Mouse (Mus musculus) hindbrain, embryonic 15.5 days (tissue): ENCODE measurements around the gene Ip6k3. TPM values are rescaled to one million over a fixed set of nuclear protein-coding genes. Genes with fewer than 3 reads are reported as not detected.

ENCODE experiments used
- ATAC-seq: fragments of 200-750 bp; cut with Nextera tagmentation; 2 replicates; pipeline ENCODE4 v1.8.0; 2017; ENCODE audit warnings: low read depth, moderate number of reproducible peaks, moderate TSS enrichment; ENCODE audit not compliant: low FRiP score
- H3K27ac ChIP-seq: fragments of 300-500 bp; sonication (generic); replicated peaks from 2 replicates; pipeline ENCODE4 v1.5.1; 2015; ENCODE audit warnings: mild to moderate bottlenecking, inconsistent platforms
- H3K27me3 ChIP-seq: fragments of 300-500 bp; sonication (generic); 2 replicates; pipeline ENCODE4 v1.6.1; 2015; ENCODE audit warnings: control low read depth, inconsistent platforms
- H3K36me3 ChIP-seq: fragments of 300-500 bp; sonication (generic); 2 replicates; pipeline ENCODE4 v1.6.1; 2015; ENCODE audit warnings: control low read depth, inconsistent platforms
- H3K4me1 ChIP-seq: fragments of 300-500 bp; sonication (generic); replicated peaks from 2 replicates; pipeline ENCODE4 v1.6.1; 2015; ENCODE audit warnings: control low read depth, inconsistent platforms
- H3K4me2 ChIP-seq: fragments of 300-500 bp; sonication (generic); 2 replicates; pipeline ENCODE4 v1.6.1; 2015; ENCODE audit warnings: moderate library complexity, mild to moderate bottlenecking, inconsistent platforms
- H3K4me3 ChIP-seq: fragments of 300-500 bp; sonication (generic); 2 replicates; pipeline ENCODE4 v1.5.1; 2015; ENCODE audit warnings: mild to moderate bottlenecking, inconsistent platforms
- H3K9ac ChIP-seq: fragments of 300-500 bp; sonication (generic); 2 replicates; pipeline ENCODE4 v1.6.1; 2015; ENCODE audit warnings: inconsistent platforms
- H3K9me3 ChIP-seq: fragments of 300-500 bp; sonication (generic); 2 replicates; pipeline ENCODE4 v1.6.1; 2016; ENCODE audit warnings: control low read depth, inconsistent platforms
- WGBS: fragments of 180-500 bp; shearing (Covaris S2); methylation state at CpG from one replicate; pipeline ENCODE4 v1.1.7; 2015; 5-methylcytosine and 5-hydroxymethylcytosine counted together
- polyA plus RNA-seq: library from polyadenylated mRNA; unstranded; fragments of >200 nt; fragmentation: Nextera tagmentation; extraction: Ambion mirVana; gene quantifications from 2 replicates; pipeline ENCODE4 v1.2.1, GENCODE M21; 2015

Gene Ip6k3
- polyA plus RNA-seq: 0.26 and 0.28 TPM in 2 replicates

DNA sequence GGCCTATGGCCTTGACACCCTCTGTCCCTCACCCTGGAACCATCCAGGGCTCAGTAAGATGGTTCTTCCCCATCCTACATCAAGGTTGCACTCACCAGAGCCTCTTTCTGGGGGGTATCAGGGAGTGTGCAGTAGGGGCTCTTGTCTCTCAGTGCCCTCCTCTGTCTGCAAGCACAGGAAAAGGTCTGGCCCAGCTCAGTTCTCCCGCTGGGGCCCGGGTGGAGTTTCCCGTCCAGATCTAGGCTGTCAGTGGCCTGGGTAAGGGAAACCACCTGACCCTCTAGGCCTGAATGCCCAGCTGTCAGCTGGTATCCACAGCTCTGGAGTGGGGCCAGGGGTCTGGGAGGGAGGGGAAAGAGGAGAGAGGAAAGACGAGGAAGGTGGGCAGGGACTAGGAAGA, at the start of gene Ip6k3:
Gene Ip6k3 (minus strand): TSS at position 251 of the 400 bp plus-strand sequence.
- Histone ChIP-seq H3K36me3 (no peaks in the 10 kb centered on the region), H3K4me3 (no peak within 1 kb of the TSS), H3K9me3 (no peaks in the 10 kb centered on the region), H3K4me2 (no peak within 1 kb of the TSS), H3K4me1 (peaks cover 11% of the 10 kb centered on the region), H3K9ac (no peak within 1 kb of the TSS), H3K27me3 (no peaks in the 10 kb centered on the region), H3K27ac (no peak within 1 kb of the TSS)
- ATAC-seq: no peak
- 52% methylated on average over 4 of the region's 4 CpGs for WGBS

GRCm38 (mm10) chr17:27212768-27213525, 45.4 kb upstream of the Ip6k3 start:
- H3K36me3 ChIP-seq: no peaks in the 10 kb centered on the region
- no peak overlapping the region for H3K4me2 ChIP-seq
- H3K4me1 ChIP-seq: peaks cover 11% of the 10 kb centered on the region; the same call in 1 of the 2 replicates
- no peaks in the 10 kb centered on the region for H3K27me3 ChIP-seq
- no peak overlapping the region for H3K27ac ChIP-seq
- no peaks in the 10 kb centered on the region for H3K9me3 ChIP-seq
- no peak overlapping the region for H3K4me3 ChIP-seq
- no peak overlapping the region for H3K9ac ChIP-seq
- WGBS: 9% methylated on average over 11 of the region's 11 CpGs
- ATAC-seq: peak; percentile 70; the same call in 1 of the 2 replicates

DNA sequence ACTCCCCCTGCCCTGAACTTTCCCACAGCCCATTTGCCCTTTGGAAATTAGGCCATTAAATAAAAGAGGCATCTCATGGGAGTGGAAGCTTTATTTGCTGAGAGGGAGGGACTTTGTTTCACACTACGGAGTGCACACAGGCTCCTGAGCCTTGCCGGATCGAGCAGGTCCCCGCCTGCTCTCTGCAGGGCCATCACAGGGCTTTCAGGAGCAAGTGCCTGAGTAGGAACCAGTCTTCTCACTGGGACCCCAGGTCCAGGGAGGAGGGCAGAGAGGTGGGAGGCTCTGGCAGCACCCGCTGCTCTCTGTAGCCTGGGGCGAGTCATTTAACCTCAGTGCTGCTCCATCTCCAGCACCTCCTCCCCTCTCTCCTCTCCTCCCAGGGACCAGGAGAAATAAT, 44.4 kb upstream of the Ip6k3 start:
- H3K9me3 ChIP-seq: no peaks in the 10 kb centered on the region
- ATAC-seq: no peak
- H3K9ac ChIP-seq: no peak overlapping the region
- no peaks in the 10 kb centered on the region for H3K27me3 ChIP-seq
- no peak overlapping the region for H3K27ac ChIP-seq
- WGBS: 47% methylated on average over 6 of the region's 6 CpGs
- H3K36me3 ChIP-seq: no peaks in the 10 kb centered on the region
- no peak overlapping the region for H3K4me3 ChIP-seq
- no peak overlapping the region for H3K4me2 ChIP-seq
- peaks cover 11% of the 10 kb centered on the region; the same call in 1 of the 2 replicates for H3K4me1 ChIP-seq

DNA sequence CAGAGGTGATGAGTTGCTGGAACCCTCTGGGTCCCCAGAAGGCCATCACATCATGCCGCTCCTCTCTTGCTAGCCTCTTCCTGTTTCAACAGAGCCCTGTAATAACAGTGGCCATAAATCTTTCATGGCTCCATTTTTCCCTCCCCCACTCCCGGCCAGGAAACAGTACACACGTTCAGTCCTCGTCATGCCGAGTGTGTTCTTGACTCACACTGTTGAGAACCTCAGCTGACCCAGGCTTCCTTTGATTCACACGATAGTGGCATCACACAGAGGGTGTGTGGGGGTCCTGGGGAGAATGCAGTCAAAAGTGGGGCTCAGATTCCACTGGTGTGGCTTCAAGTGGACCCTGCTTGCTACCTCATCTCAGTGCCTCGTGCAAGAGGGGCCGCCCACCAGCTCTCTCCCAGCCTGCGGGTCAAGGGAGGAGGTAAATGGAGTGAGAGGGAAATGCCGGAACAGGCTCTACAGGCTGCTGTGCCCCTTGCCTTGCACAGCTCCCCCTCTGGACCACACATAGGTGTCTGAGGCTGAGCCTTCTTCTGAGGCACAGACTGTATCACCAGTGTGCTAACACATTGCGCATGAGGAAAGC, 39.6 kb upstream of the Ip6k3 start:
- Histone ChIP-seq H3K36me3 (0 out of 2 replicates have a peak, but pooled peaks cover 3% of the 10 kb centered on the region), H3K4me3 (no peak overlapping the region), H3K4me2 (no peak overlapping the region), H3K27me3 (no peaks in the 10 kb centered on the region), H3K4me1 (peaks cover 41% of the 10 kb centered on the region), H3K9me3 (no peaks in the 10 kb centered on the region), H3K27ac (no peak overlapping the region), H3K9ac (no peak overlapping the region)
- ATAC-seq: no peak
- WGBS: 62% methylated on average over 11 of the region's 11 CpGs

GRCm38 (mm10) chr17:27204075-27204909, 36.7 kb upstream of the Ip6k3 start, which contains the start of gene Lemd2:
TSS of gene Lemd2 (minus strand) at chr17:27204469.
- H3K27ac ChIP-seq: peak within 1 kb of the TSS; percentile 97
- H3K4me2 ChIP-seq: peak within 1 kb of the TSS; percentile 96
- H3K36me3 ChIP-seq: peaks cover 24% of the 10 kb centered on the region; the same call in 1 of the 2 replicates
- H3K9me3 ChIP-seq: no peaks in the 10 kb centered on the region
- H3K9ac ChIP-seq: peak within 1 kb of the TSS; percentile 99
- WGBS: 4% methylated on average over 87 of the region's 97 CpGs
- H3K4me3 ChIP-seq: peak within 1 kb of the TSS; percentile 91
- peak; percentile 94 for ATAC-seq
- H3K27me3 ChIP-seq: no peaks in the 10 kb centered on the region
- H3K4me1 ChIP-seq: peaks cover 53% of the 10 kb centered on the region

- Histone ChIP-seq H3K4me2 (peak overlapping the region; percentile 96), H3K4me3 (peak overlapping the region; percentile 91), H3K4me1 (peaks cover 53% of the 10 kb centered on the region), H3K9me3 (no peaks in the 10 kb centered on the region), H3K36me3 (peaks cover 30% of the 10 kb centered on the region), H3K27me3 (no peaks in the 10 kb centered on the region), H3K9ac (peak overlapping the region; percentile 99), H3K27ac (peak overlapping the region; percentile 97)
- peak; percentile 27 for ATAC-seq
- under 1% methylated on average over 73 of the region's 74 CpGs for WGBS
Measured at GRCm38 (mm10) chr17:27203358-27204074, 35.9 kb upstream of the Ip6k3 start.

DNA sequence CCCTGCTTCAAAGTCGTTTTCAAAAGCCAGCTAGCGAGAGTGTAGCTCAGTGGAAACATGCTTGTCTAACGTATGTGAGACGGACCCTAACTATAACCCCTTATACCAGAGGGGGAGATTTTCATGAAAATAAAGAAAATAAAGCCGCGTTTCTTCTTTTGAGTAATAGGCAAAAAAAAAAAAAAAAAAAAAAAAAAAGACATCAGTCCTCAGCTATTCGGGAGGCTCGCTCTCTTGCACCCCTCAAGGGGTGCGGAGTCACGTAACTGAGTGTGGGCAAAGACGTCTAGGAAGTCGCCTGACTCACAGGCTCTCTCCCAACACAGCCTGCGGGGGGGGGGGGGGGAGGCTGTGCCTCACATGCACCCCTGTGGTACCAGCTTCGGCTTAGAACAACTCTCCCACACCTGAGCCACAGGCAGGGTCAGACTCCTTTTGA, 35.3 kb upstream of the Ip6k3 start:
- Histone ChIP-seq H3K27me3 (no peaks in the 10 kb centered on the region), H3K4me1 (peaks cover 53% of the 10 kb centered on the region), H3K4me2 (peak overlapping the region; percentile 96), H3K27ac (peak overlapping the region; percentile 97), H3K9me3 (no peaks in the 10 kb centered on the region), H3K36me3 (peaks cover 35% of the 10 kb centered on the region), H3K4me3 (peak overlapping the region; percentile 91), H3K9ac (peak overlapping the region; percentile 99)
- ATAC-seq: no peak
- 45% methylated on average over 14 of the region's 14 CpGs for WGBS

- H3K9me3 ChIP-seq: no peaks in the 10 kb centered on the region
- H3K36me3 ChIP-seq: peaks cover 40% of the 10 kb centered on the region
- no peak overlapping the region for H3K4me2 ChIP-seq
- H3K9ac ChIP-seq: no peak overlapping the region
- H3K4me3 ChIP-seq: no peak overlapping the region
- no peak overlapping the region for H3K27ac ChIP-seq
- no peaks in the 10 kb centered on the region for H3K27me3 ChIP-seq
- no peak for ATAC-seq
- peaks cover 48% of the 10 kb centered on the region for H3K4me1 ChIP-seq
- WGBS: 83% methylated on average over 2 of the region's 2 CpGs
Measured at GRCm38 (mm10) chr17:27201981-27202380, 34.4 kb upstream of the Ip6k3 start.

- Histone ChIP-seq H3K4me2 (no peak overlapping the region), H3K27ac (no peak overlapping the region), H3K9me3 (no peaks in the 10 kb centered on the region), H3K4me1 (peaks cover 49% of the 10 kb centered on the region), H3K9ac (no peak overlapping the region), H3K27me3 (no peaks in the 10 kb centered on the region), H3K36me3 (peaks cover 41% of the 10 kb centered on the region), H3K4me3 (no peak overlapping the region)
- no peak for ATAC-seq
- WGBS: 61% methylated on average over 11 of the region's 11 CpGs
Measured at GRCm38 (mm10) chr17:27200801-27201200, 33.2 kb upstream of the Ip6k3 start.

DNA sequence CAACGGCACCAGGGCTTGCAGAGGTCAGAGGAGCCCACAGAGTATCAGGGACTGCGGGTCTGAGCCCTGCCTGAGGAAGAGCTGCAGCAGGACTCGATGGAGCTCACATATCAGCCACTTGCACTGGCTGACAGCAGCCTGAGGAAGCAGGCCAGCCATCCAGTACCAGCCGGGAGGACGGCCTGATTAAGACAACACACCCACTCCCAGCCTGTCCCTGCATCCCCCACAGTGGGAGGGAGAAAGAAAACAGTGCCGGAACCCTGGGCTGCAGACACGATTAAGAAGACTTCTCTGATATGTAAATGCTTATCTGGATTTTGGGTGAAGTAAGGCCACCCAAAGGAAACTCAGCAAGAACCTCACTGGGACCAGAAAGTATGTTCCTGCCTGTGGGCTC, 32.3 kb upstream of the Ip6k3 start:
- ATAC-seq: no peak
- H3K4me2 ChIP-seq: no peak overlapping the region
- no peak overlapping the region for H3K9ac ChIP-seq
- WGBS: 78% methylated on average over 7 of the region's 7 CpGs
- H3K4me3 ChIP-seq: no peak overlapping the region
- H3K4me1 ChIP-seq: peaks cover 49% of the 10 kb centered on the region
- H3K36me3 ChIP-seq: peaks cover 49% of the 10 kb centered on the region
- H3K27me3 ChIP-seq: no peaks in the 10 kb centered on the region
- no peak overlapping the region for H3K27ac ChIP-seq
- H3K9me3 ChIP-seq: no peaks in the 10 kb centered on the region

- no peaks in the 10 kb centered on the region for H3K27me3 ChIP-seq
- 97% methylated on average over 9 of the region's 9 CpGs for WGBS
- no peak for ATAC-seq
- H3K36me3 ChIP-seq: peaks cover 54% of the 10 kb centered on the region
- no peaks in the 10 kb centered on the region for H3K9me3 ChIP-seq
- H3K4me3 ChIP-seq: no peak overlapping the region
- no peak overlapping the region for H3K4me2 ChIP-seq
- no peak overlapping the region for H3K9ac ChIP-seq
- H3K4me1 ChIP-seq: peaks cover 53% of the 10 kb centered on the region
- no peak overlapping the region for H3K27ac ChIP-seq
Measured at GRCm38 (mm10) chr17:27199205-27199604, 31.6 kb upstream of the Ip6k3 start.
